Mouse (Mus musculus): ENCODE data around the gene Klhl42. TPM values are rescaled to one million over a fixed set of nuclear protein-coding genes. Genes with fewer than 3 reads are reported as not detected.
A peak's percentile ranks its signal among the peaks of the same experiment; 100 is the strongest.

Gene Klhl42
- polyA plus RNA-seq, 1 experiment from 2014 or later = 9.0 TPM

DNA sequence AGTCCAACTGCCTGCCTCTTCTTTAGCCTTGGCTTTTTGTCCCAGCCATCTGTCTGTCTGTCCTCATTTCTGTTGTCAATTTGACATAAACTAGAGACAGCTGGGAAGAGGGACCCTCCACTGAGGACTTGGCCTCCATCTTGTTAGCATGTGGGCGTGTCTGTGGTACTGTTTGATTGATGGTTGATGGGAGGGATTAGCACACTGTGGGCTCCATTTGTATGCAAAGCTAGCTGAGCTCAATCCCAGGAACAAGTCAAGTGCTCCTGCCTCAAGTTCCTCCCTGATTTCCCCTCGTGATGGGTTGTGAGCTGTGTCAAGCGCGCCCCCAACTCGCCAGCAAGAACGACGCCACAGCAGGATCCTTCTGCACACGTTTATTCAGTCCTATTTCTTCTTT lies 14.3 kb upstream of the Klhl42 start:
- Histone ChIP-seq H3K27ac (ENCODE audit: low read depth, low read length) (no peak overlapping the region), H3K4me1 (replicated peaks; ENCODE audit: control insufficient read depth, insufficient read depth, low read length) (no peaks in the 10 kb centered on the region), H3K36me3 (ENCODE audit: control insufficient read depth, insufficient read depth, low read length) (no peaks in the 10 kb centered on the region), H3K4me3 (ENCODE audit: low read depth, low read length) (no peak overlapping the region), H3K4me2 (replicated peaks; ENCODE audit: low read depth, low read length) (no peak overlapping the region), H3K9me3 (ENCODE audit: control insufficient read depth, low read length) (no peaks in the 10 kb centered on the region), H3K9ac (ENCODE audit: low read depth, low read length) (no peak overlapping the region), H3K27me3 (ENCODE audit: control insufficient read depth, insufficient read depth, low read length) (no peaks in the 10 kb centered on the region)
- ATAC-seq (ENCODE audit: low FRiP score) = peak; percentile 78
- WGBS = 88% methylated on average over 7 of the region's 8 CpGs
- peak; percentile 23 for DNase-seq (ENCODE audit: low spot score)

DNA sequence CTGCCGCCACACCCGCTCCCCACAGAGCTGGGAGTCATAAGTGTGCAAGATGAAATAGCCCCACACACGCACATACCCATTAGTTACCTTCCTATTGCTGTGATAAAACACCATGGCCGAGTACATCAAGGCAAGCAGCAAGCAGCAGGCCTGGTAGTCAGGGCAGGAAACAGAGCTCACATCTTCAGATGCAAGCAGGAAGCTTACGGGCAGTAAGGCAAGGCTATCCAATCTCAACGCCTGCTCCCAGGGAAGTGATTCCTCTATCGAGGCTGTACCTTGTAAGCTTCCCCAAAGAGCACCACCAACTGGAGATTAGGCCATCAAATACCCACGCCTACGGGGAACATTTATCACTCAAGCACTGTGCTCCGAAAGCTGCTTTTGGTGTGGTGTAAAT lies 11.3 kb upstream of the Klhl42 start:
- Histone ChIP-seq H3K4me1 (replicated peaks; ENCODE audit: control insufficient read depth, insufficient read depth, low read length) (no peaks in the 10 kb centered on the region), H3K9me3 (ENCODE audit: control insufficient read depth, low read length) (no peaks in the 10 kb centered on the region), H3K27me3 (ENCODE audit: control insufficient read depth, insufficient read depth, low read length) (no peaks in the 10 kb centered on the region), H3K4me3 (ENCODE audit: low read depth, low read length) (no peak overlapping the region), H3K36me3 (ENCODE audit: control insufficient read depth, insufficient read depth, low read length) (no peaks in the 10 kb centered on the region), H3K9ac (ENCODE audit: low read depth, low read length) (no peak overlapping the region), H3K27ac (ENCODE audit: low read depth, low read length) (no peak overlapping the region), H3K4me2 (replicated peaks; ENCODE audit: low read depth, low read length) (no peak overlapping the region)
- WGBS = 91% methylated on average over 10 of the region's 10 CpGs
- ATAC-seq (ENCODE audit: low FRiP score) = no peak
- DNase-seq (ENCODE audit: low spot score) = no peak

GRCm38 (mm10) chr6:147085398-147086040 lies 5.7 kb upstream of the Klhl42 start:
- ATAC-seq (ENCODE audit: low FRiP score) (no peak), DNase-seq (ENCODE audit: low spot score) (no peak)
- H3K4me1 ChIP-seq (replicated peaks; ENCODE audit: control insufficient read depth, insufficient read depth, low read length) = 0 out of 2 replicates have a peak, but pooled peaks cover 3% of the 10 kb centered on the region
- no peaks in the 10 kb centered on the region for H3K27me3 ChIP-seq (ENCODE audit: control insufficient read depth, insufficient read depth, low read length)
- no peaks in the 10 kb centered on the region for H3K36me3 ChIP-seq (ENCODE audit: control insufficient read depth, insufficient read depth, low read length)
- 56% methylated on average over 7 of the region's 7 CpGs for WGBS
- H3K27ac ChIP-seq (ENCODE audit: low read depth, low read length) = no peak overlapping the region
- no peak overlapping the region for H3K9ac ChIP-seq (ENCODE audit: low read depth, low read length)
- no peak overlapping the region for H3K4me3 ChIP-seq (ENCODE audit: low read depth, low read length)
- H3K4me2 ChIP-seq (replicated peaks; ENCODE audit: low read depth, low read length) = no peak overlapping the region
- H3K9me3 ChIP-seq (ENCODE audit: control insufficient read depth, low read length) = no peaks in the 10 kb centered on the region

DNA sequence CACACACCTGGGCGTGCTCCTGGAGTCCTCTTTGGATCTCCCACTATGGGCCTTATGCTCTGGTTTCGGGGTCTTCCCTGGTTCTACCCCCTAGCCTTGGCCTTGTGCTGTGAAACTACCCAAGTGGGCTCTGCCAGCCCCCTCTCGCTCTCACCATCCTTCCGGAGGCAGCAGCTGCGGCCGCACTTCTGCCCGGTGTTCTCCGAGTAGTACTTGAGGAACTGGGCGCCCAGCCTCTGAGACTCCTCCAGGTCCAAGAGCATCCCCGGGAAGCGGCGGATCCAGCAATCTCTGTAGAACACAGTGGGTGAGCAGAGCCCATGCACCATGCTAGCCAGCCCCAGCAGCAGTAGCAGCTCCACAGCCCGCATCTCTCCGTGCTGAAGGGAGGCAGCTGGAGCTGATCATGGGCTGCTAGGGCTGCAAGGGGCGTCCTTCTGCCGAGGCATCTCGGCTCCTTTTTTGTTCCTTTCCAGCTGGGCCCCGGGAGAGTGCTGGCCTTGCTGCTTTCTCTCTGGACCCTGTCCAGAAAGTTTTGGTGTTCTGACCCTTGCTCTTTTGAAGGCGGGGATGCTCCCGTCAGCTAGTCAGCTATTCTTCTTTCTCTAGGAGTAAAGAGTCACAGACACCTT lies 4.5 kb upstream of the Klhl42 start, which contains the start of gene Mansc4:
Gene Mansc4 (minus strand): TSS at position 439 of the 632 bp plus-strand sequence.
- WGBS = 5% methylated on average over 20 of the region's 20 CpGs

DNA sequence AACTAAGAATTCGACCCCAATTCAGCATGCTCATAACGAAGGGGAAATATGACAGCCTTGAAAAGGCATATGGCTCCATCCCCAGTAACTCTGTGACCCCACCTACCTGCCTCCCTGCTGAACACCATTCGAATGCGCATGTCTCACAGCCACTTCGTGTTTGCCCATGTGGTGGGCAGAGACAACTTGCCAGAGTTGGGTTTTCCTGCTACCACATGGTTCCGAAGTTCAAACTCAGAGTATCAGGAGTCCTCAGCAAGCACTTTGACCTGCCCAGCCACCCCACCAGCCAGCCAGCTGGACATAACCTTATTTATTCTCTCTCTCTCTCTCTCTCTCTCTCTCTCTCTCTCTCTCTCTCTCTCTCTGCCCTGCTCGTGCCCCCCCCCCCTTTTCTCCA lies 3.4 kb upstream of the Klhl42 start:
- Histone ChIP-seq H3K4me1 (replicated peaks; ENCODE audit: control insufficient read depth, insufficient read depth, low read length) (0 out of 2 replicates have a peak, but pooled peaks cover 5% of the 10 kb centered on the region), H3K9me3 (ENCODE audit: control insufficient read depth, low read length) (no peaks in the 10 kb centered on the region), H3K4me3 (ENCODE audit: low read depth, low read length) (no peak overlapping the region), H3K27ac (ENCODE audit: low read depth, low read length) (no peak overlapping the region), H3K4me2 (replicated peaks; ENCODE audit: low read depth, low read length) (no peak overlapping the region), H3K9ac (ENCODE audit: low read depth, low read length) (no peak overlapping the region), H3K27me3 (ENCODE audit: control insufficient read depth, insufficient read depth, low read length) (no peaks in the 10 kb centered on the region), H3K36me3 (ENCODE audit: control insufficient read depth, insufficient read depth, low read length) (no peaks in the 10 kb centered on the region)
- WGBS = 39% methylated on average over 6 of the region's 7 CpGs
- DNase-seq (ENCODE audit: low spot score) = no peak
- no peak for ATAC-seq (ENCODE audit: low FRiP score)

More for the DNA sequence above, 4.5 kb upstream of the Klhl42 start, which contains the start of gene Mansc4:
- H3K9ac ChIP-seq (ENCODE audit: low read depth, low read length) = peak within 1 kb of the TSS; percentile 63
- H3K4me1 ChIP-seq (replicated peaks; ENCODE audit: control insufficient read depth, insufficient read depth, low read length) = 0 out of 2 replicates have a peak, but pooled peaks cover 3% of the 10 kb centered on the region
- H3K27me3 ChIP-seq (ENCODE audit: control insufficient read depth, insufficient read depth, low read length) = no peaks in the 10 kb centered on the region
- no peak within 1 kb of the TSS for H3K27ac ChIP-seq (ENCODE audit: low read depth, low read length)
- no peaks in the 10 kb centered on the region for H3K36me3 ChIP-seq (ENCODE audit: control insufficient read depth, insufficient read depth, low read length)
- DNase-seq (ENCODE audit: low spot score) (peak; percentile 48), ATAC-seq (ENCODE audit: low FRiP score) (0 out of 2 replicates have a peak, but pooled peaks have one; percentile 13)
- H3K4me2 ChIP-seq (replicated peaks; ENCODE audit: low read depth, low read length) = peak within 1 kb of the TSS; percentile 54
- no peaks in the 10 kb centered on the region for H3K9me3 ChIP-seq (ENCODE audit: control insufficient read depth, low read length)
- H3K4me3 ChIP-seq (ENCODE audit: low read depth, low read length) = peak within 1 kb of the TSS; percentile 19

- Histone ChIP-seq H3K27ac (ENCODE audit: low read depth, low read length) (no peak overlapping the region), H3K27me3 (ENCODE audit: control insufficient read depth, insufficient read depth, low read length) (no peaks in the 10 kb centered on the region), H3K4me1 (replicated peaks; ENCODE audit: control insufficient read depth, insufficient read depth, low read length) (0 out of 2 replicates have a peak, but pooled peaks cover 5% of the 10 kb centered on the region), H3K9ac (ENCODE audit: low read depth, low read length) (no peak overlapping the region), H3K4me2 (replicated peaks; ENCODE audit: low read depth, low read length) (no peak overlapping the region), H3K9me3 (ENCODE audit: control insufficient read depth, low read length) (no peaks in the 10 kb centered on the region), H3K4me3 (ENCODE audit: low read depth, low read length) (no peak overlapping the region), H3K36me3 (ENCODE audit: control insufficient read depth, insufficient read depth, low read length) (no peaks in the 10 kb centered on the region)
- WGBS = 83% methylated on average over 3 of the region's 3 CpGs
- ATAC-seq (ENCODE audit: low FRiP score) = no peak
- DNase-seq (ENCODE audit: low spot score) = no peak
Measured at GRCm38 (mm10) chr6:147088517-147088916, 2.7 kb upstream of the Klhl42 start.

- Histone ChIP-seq H3K9ac (ENCODE audit: low read depth, low read length) (no peak overlapping the region), H3K9me3 (ENCODE audit: control insufficient read depth, low read length) (no peaks in the 10 kb centered on the region), H3K36me3 (ENCODE audit: control insufficient read depth, insufficient read depth, low read length) (no peaks in the 10 kb centered on the region), H3K27ac (ENCODE audit: low read depth, low read length) (no peak overlapping the region), H3K4me2 (replicated peaks; ENCODE audit: low read depth, low read length) (no peak overlapping the region), H3K4me3 (ENCODE audit: low read depth, low read length) (no peak overlapping the region), H3K27me3 (ENCODE audit: control insufficient read depth, insufficient read depth, low read length) (no peaks in the 10 kb centered on the region), H3K4me1 (replicated peaks; ENCODE audit: control insufficient read depth, insufficient read depth, low read length) (0 out of 2 replicates have a peak, but pooled peaks cover 5% of the 10 kb centered on the region)
- ATAC-seq (ENCODE audit: low FRiP score) = no peak
- no peak for DNase-seq (ENCODE audit: low spot score)
- 70% methylated on average over 5 of the region's 5 CpGs for WGBS
Measured at GRCm38 (mm10) chr6:147090191-147090590, 988 bp upstream of the Klhl42 start.

GRCm38 (mm10) chr6:147092136-147092535 lies 957 bp downstream of the Klhl42 start:
- Histone ChIP-seq H3K27me3 (ENCODE audit: control insufficient read depth, insufficient read depth, low read length) (no peaks in the 10 kb centered on the region), H3K4me1 (replicated peaks; ENCODE audit: control insufficient read depth, insufficient read depth, low read length) (0 out of 2 replicates have a peak, but pooled peaks cover 2% of the 10 kb centered on the region), H3K9ac (ENCODE audit: low read depth, low read length) (peak overlapping the region; percentile 91), H3K27ac (ENCODE audit: low read depth, low read length) (peak overlapping the region; percentile 88), H3K36me3 (ENCODE audit: control insufficient read depth, insufficient read depth, low read length) (no peaks in the 10 kb centered on the region), H3K4me2 (replicated peaks; ENCODE audit: low read depth, low read length) (peak overlapping the region; percentile 94), H3K9me3 (ENCODE audit: control insufficient read depth, low read length) (no peaks in the 10 kb centered on the region), H3K4me3 (ENCODE audit: low read depth, low read length) (peak overlapping the region; percentile 80)
- 2% methylated on average over 15 of the region's 15 CpGs for WGBS
- DNase-seq (ENCODE audit: low spot score) = peak; percentile 53
- peak; percentile 28 for ATAC-seq (ENCODE audit: low FRiP score)
